Mouse (Mus musculus) midbrain, embryonic 14.5 days (tissue): ENCODE data around the gene Gm4791. TPM values are rescaled to one million over a fixed set of nuclear protein-coding genes. Genes with fewer than 3 reads are reported as not detected.

Source experiments
- ATAC-seq: fragments of 200-750 bp; cut with Nextera tagmentation; 2 replicates; pipeline ENCODE4 v1.8.0; 2017; ENCODE audit warnings: moderate number of reproducible peaks, moderate library complexity; ENCODE audit not compliant: low FRiP score, low TSS enrichment
- DNase-seq: peaks from one replicate; pipeline ENCODE4 v3.0.0-alpha.2; 2015
- H3K27ac ChIP-seq: fragments of 300-500 bp; sonication (generic); replicated peaks from 2 replicates; pipeline ENCODE4 v1.5.1; 2014; ENCODE audit warnings: mild to moderate bottlenecking, low read depth, low read length, moderate library complexity
- H3K27me3 ChIP-seq: fragments of 300-500 bp; sonication (generic); 2 replicates; pipeline ENCODE4 v1.6.1; 2014; ENCODE audit warnings: low read length, control low read depth, mixed read lengths; ENCODE audit not compliant: control insufficient read depth, insufficient read depth
- H3K36me3 ChIP-seq: fragments of 300-500 bp; sonication (generic); 2 replicates; pipeline ENCODE4 v1.6.1; 2014; ENCODE audit warnings: low read length, control low read depth; ENCODE audit not compliant: control insufficient read depth, insufficient read depth
- H3K4me1 ChIP-seq: fragments of 300-500 bp; sonication (generic); 2 replicates; pipeline ENCODE4 v1.6.1; 2014; ENCODE audit warnings: mild to moderate bottlenecking, antibody characterized with exemption, low read length, control low read depth; ENCODE audit not compliant: control insufficient read depth, insufficient read depth
- H3K4me2 ChIP-seq: fragments of 300-500 bp; sonication (generic); 2 replicates; pipeline ENCODE4 v1.6.1; 2014; ENCODE audit warnings: mild to moderate bottlenecking, low read length, moderate library complexity
- H3K4me3 ChIP-seq: fragments of 300-500 bp; sonication (generic); replicated peaks from 2 replicates; pipeline ENCODE4 v1.5.1; 2014; ENCODE audit warnings: low read depth, low read length
- H3K9ac ChIP-seq: fragments of 300-500 bp; sonication (generic); replicated peaks from 2 replicates; pipeline ENCODE4 v1.6.1; 2014; ENCODE audit warnings: mild to moderate bottlenecking, low read length, moderate library complexity
- H3K9me3 ChIP-seq: fragments of 300-500 bp; sonication (generic); 2 replicates; pipeline ENCODE4 v1.6.1; 2016; ENCODE audit warnings: low read length, control low read depth, mixed read lengths; ENCODE audit not compliant: control insufficient read depth
- WGBS: fragments of 180-500 bp; shearing (Covaris S2); extraction: QIAGEN DNeasy Blood & Tissue Kit; methylation state at CpG from one replicate; pipeline ENCODE4 v1.1.7; 2014; 5-methylcytosine and 5-hydroxymethylcytosine counted together
- polyA plus RNA-seq: library from polyadenylated mRNA; unstranded; fragments of >200 nt; fragmentation: Nextera tagmentation; extraction: Ambion mirVana; gene quantifications from 2 replicates; pipeline ENCODE4 v1.2.1, GENCODE M21; 2014

Gene Gm4791
- polyA plus RNA-seq, 1 experiment from 2014 or later = not detected

DNA sequence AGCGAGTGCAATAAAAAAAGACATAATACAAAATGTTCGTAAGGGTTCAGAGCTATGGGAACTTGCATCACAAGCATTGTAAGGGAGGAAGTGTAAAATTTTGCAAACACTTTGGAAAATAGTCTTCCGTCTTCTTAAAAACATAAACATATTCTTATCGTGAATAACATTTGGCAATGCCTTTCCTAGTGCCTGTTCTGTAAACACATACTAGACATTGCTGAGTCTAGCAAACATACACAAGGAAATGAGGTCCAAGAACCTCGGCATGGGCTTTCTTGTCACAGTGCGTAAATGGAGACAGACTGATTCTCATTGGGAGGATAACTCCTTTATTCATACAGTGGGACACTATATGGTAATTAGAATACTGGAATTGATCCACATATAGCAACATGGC is 43.0 kb downstream of the Gm4791 start:
- no peak overlapping the region for H3K4me2 ChIP-seq
- no peak for DNase-seq
- 89% methylated on average over 6 of the region's 6 CpGs for WGBS

More for the DNA sequence above, 43.0 kb downstream of the Gm4791 start:
- no peak overlapping the region for H3K4me3 ChIP-seq
- H3K27ac ChIP-seq = no peak overlapping the region
- H3K27me3 ChIP-seq = no peaks in the 10 kb centered on the region
- H3K9ac ChIP-seq = no peak overlapping the region
- no peaks in the 10 kb centered on the region for H3K36me3 ChIP-seq
- no peak for ATAC-seq
- H3K9me3 ChIP-seq = no peaks in the 10 kb centered on the region
- H3K4me1 ChIP-seq = no peaks in the 10 kb centered on the region
